Mouse (Mus musculus) hindbrain, embryonic 16.5 days (tissue): ENCODE data around the gene Myo9b. TPM values are rescaled to one million over a fixed set of nuclear protein-coding genes. Genes with fewer than 3 reads are reported as not detected.
"Not testable (repeated sequence)": the region's sequence is repeated elsewhere in the genome, so short reads cannot be mapped to it uniquely, and the experiment has no call there.

Experiments
- ATAC-seq: fragments of 200-750 bp; cut with Nextera tagmentation; 2 replicates; pipeline ENCODE4 v1.8.0; 2017; ENCODE audit warnings: moderate TSS enrichment, moderate library complexity
- H3K27ac ChIP-seq: fragments of 300-500 bp; sonication (generic); 2 replicates; pipeline ENCODE4 v1.5.1; 2014; ENCODE audit warnings: low read depth, mild to moderate bottlenecking, control low read depth, low read length, moderate library complexity
- H3K27me3 ChIP-seq: fragments of 300-500 bp; sonication (generic); replicated peaks from 2 replicates; pipeline ENCODE4 v1.6.1; 2014; ENCODE audit warnings: low read length; ENCODE audit not compliant: control insufficient read depth, insufficient read depth
- H3K36me3 ChIP-seq: fragments of 300-500 bp; sonication (generic); 2 replicates; pipeline ENCODE4 v1.6.1; 2014; ENCODE audit warnings: mild to moderate bottlenecking, low read length, moderate library complexity, mixed read lengths; ENCODE audit not compliant: control insufficient read depth, insufficient read depth
- H3K4me1 ChIP-seq: fragments of 300-500 bp; sonication (generic); 2 replicates; pipeline ENCODE4 v1.6.1; 2014; ENCODE audit warnings: low read depth, low read length; ENCODE audit not compliant: control insufficient read depth, insufficient read depth
- H3K4me2 ChIP-seq: fragments of 300-500 bp; sonication (generic); 2 replicates; pipeline ENCODE4 v1.6.1; 2014; ENCODE audit warnings: mild to moderate bottlenecking, low read length, control low read depth, moderate library complexity
- H3K4me3 ChIP-seq: fragments of 300-500 bp; sonication (generic); 2 replicates; pipeline ENCODE4 v1.5.1; 2014; ENCODE audit warnings: mild to moderate bottlenecking, low read length, control low read depth, moderate library complexity
- H3K9ac ChIP-seq: fragments of 300-500 bp; sonication (generic); 2 replicates; pipeline ENCODE4 v1.6.1; 2014; ENCODE audit warnings: low read depth, mild to moderate bottlenecking, control low read depth, low read length, moderate library complexity
- H3K9me3 ChIP-seq: fragments of 300-500 bp; sonication (generic); 2 replicates; pipeline ENCODE4 v1.6.1; 2014; ENCODE audit warnings: mild to moderate bottlenecking, low read length, moderate library complexity; ENCODE audit not compliant: control insufficient read depth
- WGBS: fragments of 180-500 bp; shearing (Covaris S2); extraction: QIAGEN DNeasy Blood & Tissue Kit; methylation state at CpG from one replicate; pipeline ENCODE4 v1.1.7; 2014; 5-methylcytosine and 5-hydroxymethylcytosine counted together
- polyA plus RNA-seq: library from polyadenylated mRNA; unstranded; fragments of >200 nt; fragmentation: Nextera tagmentation; extraction: Ambion mirVana; gene quantifications from 2 replicates; pipeline ENCODE4 v1.2.1, GENCODE M21; 2015

Myo9b gene
- polyA plus RNA-seq, 1 experiment from 2014 or later, result 13.1 TPM

GRCm38 (mm10) chr8:71307371-71307770 lies 34.9 kb downstream of the Myo9b start:
- Histone ChIP-seq H3K36me3 (no peaks in the 10 kb centered on the region), H3K9me3 (no peaks in the 10 kb centered on the region), H3K9ac (no peak overlapping the region), H3K4me3 (no peak overlapping the region), H3K4me1 (no peaks in the 10 kb centered on the region), H3K4me2 (no peak overlapping the region), H3K27ac (no peak overlapping the region), H3K27me3 (no peaks in the 10 kb centered on the region)
- WGBS, result 93% methylated on average over 1 of the region's 1 CpGs
- ATAC-seq, result no peak

- Histone ChIP-seq H3K9me3 (no peaks in the 10 kb centered on the region), H3K4me3 (no peak overlapping the region), H3K4me1 (peaks cover 3% of the 10 kb centered on the region), H3K4me2 (no peak overlapping the region), H3K27me3 (no peaks in the 10 kb centered on the region), H3K36me3 (no peaks in the 10 kb centered on the region), H3K27ac (no peak overlapping the region), H3K9ac (no peak overlapping the region)
- WGBS, result 95% methylated on average over 4 of the region's 4 CpGs
- no peak for ATAC-seq
These were observed 35.4 kb downstream of the Myo9b start for GRCm38 (mm10) chr8:71307913-71308312.

GRCm38 (mm10) chr8:71310446-71310845 lies 37.9 kb downstream of the Myo9b start:
- H3K9ac ChIP-seq, result no peak overlapping the region
- WGBS, result 74% methylated on average over 6 of the region's 6 CpGs
- H3K4me1 ChIP-seq, result peaks cover 3% of the 10 kb centered on the region
- no peak overlapping the region for H3K27ac ChIP-seq
- no peak overlapping the region for H3K4me2 ChIP-seq
- no peaks in the 10 kb centered on the region for H3K27me3 ChIP-seq
- H3K4me3 ChIP-seq, result no peak overlapping the region
- no peaks in the 10 kb centered on the region for H3K36me3 ChIP-seq
- no peak for ATAC-seq
- H3K9me3 ChIP-seq, result no peaks in the 10 kb centered on the region

- peaks cover 3% of the 10 kb centered on the region for H3K4me1 ChIP-seq
- no peak overlapping the region for H3K9ac ChIP-seq
- no peak overlapping the region for H3K27ac ChIP-seq
These were observed 40.2 kb downstream of the Myo9b start for GRCm38 (mm10) chr8:71312700-71313099.

GRCm38 (mm10) chr8:71313951-71314350 lies 41.4 kb downstream of the Myo9b start:
- Histone ChIP-seq H3K4me3 (no peak overlapping the region), H3K27ac (no peak overlapping the region), H3K36me3 (peaks cover 2% of the 10 kb centered on the region; the same call in 1 of the 2 replicates), H3K4me2 (no peak overlapping the region), H3K27me3 (no peaks in the 10 kb centered on the region), H3K9me3 (no peaks in the 10 kb centered on the region), H3K4me1 (peaks cover 3% of the 10 kb centered on the region), H3K9ac (no peak overlapping the region)
- ATAC-seq, result no peak
- 94% methylated on average over 2 of the region's 2 CpGs for WGBS

More at GRCm38 (mm10) chr8:71312700-71313099, 40.2 kb downstream of the Myo9b start:
- 59% methylated on average over 1 of the region's 1 CpGs for WGBS
- Histone ChIP-seq H3K4me3 (no peak overlapping the region), H3K36me3 (peaks cover 2% of the 10 kb centered on the region; the same call in 1 of the 2 replicates), H3K9me3 (no peaks in the 10 kb centered on the region), H3K4me2 (no peak overlapping the region), H3K27me3 (no peaks in the 10 kb centered on the region)
- no peak for ATAC-seq

- Histone ChIP-seq H3K4me1 (peaks cover 3% of the 10 kb centered on the region), H3K4me3 (no peak overlapping the region), H3K4me2 (no peak overlapping the region), H3K27me3 (no peaks in the 10 kb centered on the region), H3K27ac (no peak overlapping the region), H3K9me3 (no peaks in the 10 kb centered on the region), H3K9ac (no peak overlapping the region), H3K36me3 (peaks cover 2% of the 10 kb centered on the region; the same call in 1 of the 2 replicates)
- WGBS, result 94% methylated on average over 5 of the region's 5 CpGs
- no peak for ATAC-seq
These were observed 43.5 kb downstream of the Myo9b start for GRCm38 (mm10) chr8:71315972-71316371.

GRCm38 (mm10) chr8:71316486-71317031 lies 44.0 kb downstream of the Myo9b start:
- Histone ChIP-seq H3K4me2 (no peak overlapping the region), H3K36me3 (peaks cover 2% of the 10 kb centered on the region; the same call in 1 of the 2 replicates), H3K4me1 (peaks cover 3% of the 10 kb centered on the region), H3K27me3 (no peaks in the 10 kb centered on the region), H3K9me3 (no peaks in the 10 kb centered on the region), H3K27ac (no peak overlapping the region), H3K4me3 (no peak overlapping the region), H3K9ac (no peak overlapping the region)
- no peak for ATAC-seq

- 85% methylated on average over 5 of the region's 5 CpGs for WGBS
These were observed 46.1 kb downstream of the Myo9b start for GRCm38 (mm10) chr8:71318610-71319009.

GRCm38 (mm10) chr8:71319760-71320159 lies 47.2 kb downstream of the Myo9b start:
- H3K36me3 ChIP-seq, result peaks cover 17% of the 10 kb centered on the region

More at GRCm38 (mm10) chr8:71318610-71319009, 46.1 kb downstream of the Myo9b start:
- ATAC-seq, H3K27me3 ChIP-seq, H3K9me3 ChIP-seq, H3K27ac ChIP-seq, H3K4me2 ChIP-seq, H3K9ac ChIP-seq, H3K4me3 ChIP-seq, H3K4me1 ChIP-seq: not testable (repeated sequence)
- peaks cover 12% of the 10 kb centered on the region for H3K36me3 ChIP-seq

More at GRCm38 (mm10) chr8:71319760-71320159, 47.2 kb downstream of the Myo9b start:
- H3K27ac ChIP-seq, H3K4me3 ChIP-seq, ATAC-seq, H3K4me2 ChIP-seq, H3K9me3 ChIP-seq, H3K4me1 ChIP-seq, H3K27me3 ChIP-seq, H3K9ac ChIP-seq: not testable (repeated sequence)
- WGBS, result 90% methylated on average over 2 of the region's 2 CpGs
